Mouse (Mus musculus): Measurements from ENCODE around the gene Crlf1.

GRCm38 (mm10) chr8:70460199-70460598 is 32.8 kb upstream of the Crlf1 start:
- TF ChIP-seq GATA1 (IDR thresholded peaks at IDR 0.05; ENCODE audit: low read length) (no peak), TAL1 (IDR thresholded peaks at IDR 0.05; ENCODE audit: low read length) (no peak)

Measured in erythroblast, embryonic 14.5 days (primary cell).